Mouse (Mus musculus) mature B cell (primary cell): ENCODE results near the gene Chga.

ENCODE experiments used
- in situ Hi-C: fragments of 300-500 bp; cut with MboI; formaldehyde crosslinking; loops from 2 replicates; pipeline ENCODE4 v1.14.3; 2019

Chga gene

GRCm38 (mm10) chr12:102557372-102557771 is 2.6 kb downstream of the Chga start:
- in situ Hi-C loops: no loop called here

DNA sequence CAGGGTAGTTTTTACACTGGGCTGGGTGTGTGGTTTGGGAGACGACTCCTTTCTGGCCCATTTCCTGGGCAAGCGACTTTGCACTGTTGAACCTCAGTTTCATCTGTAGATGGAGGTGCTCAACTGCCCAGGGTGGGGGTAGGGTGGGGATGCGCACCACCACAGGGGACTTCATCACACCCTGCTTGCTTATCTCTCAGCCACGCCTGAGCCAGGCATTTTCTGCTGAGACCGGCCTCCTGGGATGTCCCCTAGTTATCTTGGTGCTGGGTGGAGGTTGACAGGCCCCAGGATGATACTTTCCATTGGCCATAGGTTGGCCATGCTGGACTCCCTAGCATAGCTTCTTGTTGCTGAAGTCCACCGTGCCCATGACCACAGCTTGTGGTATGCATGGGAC is 10.3 kb downstream of the Chga start:
- in situ Hi-C loops: no loop called here

- in situ Hi-C loops: no loop called here
These were observed 12.2 kb downstream of the Chga start for GRCm38 (mm10) chr12:102566951-102567350.

GRCm38 (mm10) chr12:102568219-102568618 is 13.4 kb downstream of the Chga start:
- in situ Hi-C loops: no loop called here

DNA sequence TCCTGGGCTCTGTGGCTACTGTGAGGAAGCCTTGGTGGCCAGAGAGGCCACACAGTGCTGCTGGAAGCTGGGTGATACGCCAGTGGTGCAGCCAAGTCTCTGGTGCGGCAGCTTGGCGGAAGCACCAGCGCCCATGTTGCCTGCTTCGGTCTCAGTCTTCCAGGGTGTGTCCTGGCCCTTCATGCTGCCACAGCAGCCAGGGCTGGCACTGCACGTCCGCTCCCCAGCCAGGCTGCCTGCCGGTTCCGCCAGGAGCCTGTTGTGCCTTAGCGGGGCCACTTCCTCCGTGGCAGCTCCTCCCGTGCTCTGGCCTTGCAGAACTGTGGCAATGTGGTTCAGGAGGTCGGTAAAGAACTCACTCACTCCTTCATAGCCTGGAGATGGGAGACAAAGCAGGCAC is 15.3 kb downstream of the Chga start:
- in situ Hi-C loops: no loop called here

GRCm38 (mm10) chr12:102570734-102571133 is 16.0 kb downstream of the Chga start:
- in situ Hi-C loops: no loop called here

DNA sequence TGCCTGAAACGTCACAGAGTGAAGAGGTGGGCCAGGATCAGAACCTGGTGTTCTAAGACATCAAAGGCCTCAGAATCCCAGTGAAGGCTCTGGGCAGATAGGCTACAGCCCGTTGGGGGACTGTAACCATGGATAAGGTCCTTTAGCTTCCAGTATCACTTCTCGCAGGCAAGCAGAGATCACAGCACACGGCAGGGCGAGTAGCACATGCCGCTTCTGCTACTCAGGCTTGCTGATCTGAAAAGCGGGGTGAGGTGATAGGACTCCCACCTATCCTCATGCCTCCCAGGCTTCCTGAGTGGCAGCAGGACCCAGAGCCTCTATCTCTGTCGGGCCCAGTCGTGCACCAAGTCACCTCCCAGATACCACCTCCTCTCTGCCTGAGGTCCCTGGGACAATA is 16.9 kb downstream of the Chga start:
- in situ Hi-C loops: no loop called here

DNA sequence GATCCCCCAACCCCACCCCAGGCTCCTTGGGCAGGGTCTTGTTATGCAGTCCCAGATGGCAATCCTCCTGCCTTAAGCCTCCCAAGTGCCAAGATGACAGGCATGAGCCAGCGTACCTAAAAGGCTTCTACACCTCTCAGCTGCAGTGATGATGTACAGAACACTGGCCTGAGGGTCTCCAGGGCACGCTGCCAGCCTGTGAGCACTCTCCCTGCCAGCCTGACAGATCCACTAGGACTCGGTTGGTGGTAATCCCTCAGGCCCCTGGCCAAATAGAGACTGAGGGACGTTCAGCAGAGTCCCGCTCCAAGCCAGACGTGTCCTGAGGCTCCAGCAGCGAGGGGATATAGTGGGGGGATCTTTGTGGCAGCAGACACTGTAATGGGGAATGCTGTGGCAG is 18.3 kb downstream of the Chga start:
- in situ Hi-C loops: no loop called here

GRCm38 (mm10) chr12:102575541-102576329 is 21.0 kb downstream of the Chga start:
- in situ Hi-C loops: loop anchor here (5.0 kb wide), 1 partner anchor 152 kb away; no protein-coding TSS in a partner anchor

DNA sequence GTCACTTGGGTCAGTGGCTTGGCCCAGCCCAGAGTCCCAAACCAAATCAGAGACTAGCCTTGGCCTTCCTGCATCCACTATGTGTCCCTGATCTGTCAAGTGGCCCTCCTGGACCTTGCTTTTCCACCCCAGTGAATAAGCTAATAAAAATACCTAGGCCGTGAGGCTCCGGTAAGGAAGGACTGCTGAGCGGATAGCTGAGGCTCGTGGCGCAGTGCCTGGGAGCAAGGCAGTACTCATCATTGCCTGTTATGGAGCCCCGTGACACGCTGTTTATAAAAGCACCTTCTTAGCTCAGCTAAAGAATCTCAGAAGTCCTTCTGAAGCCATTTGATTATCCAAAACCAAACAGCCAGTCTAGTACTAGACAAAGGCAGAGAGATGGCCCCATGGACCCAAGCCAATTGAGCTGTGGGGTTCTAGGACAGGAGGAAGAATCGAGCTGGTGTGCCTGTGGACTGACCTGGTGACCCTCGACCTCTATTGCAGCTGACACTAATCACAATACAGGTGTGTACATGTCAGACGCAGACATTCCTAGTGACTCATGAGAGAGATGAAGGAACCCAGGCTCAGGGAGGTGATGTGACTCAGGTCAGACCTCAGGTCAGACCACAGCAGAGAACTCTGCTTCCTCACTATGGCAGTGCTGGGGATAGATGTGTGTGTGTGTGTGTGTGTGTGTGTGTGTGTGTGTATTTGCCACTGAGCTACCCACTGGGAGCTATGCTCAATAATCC is 22.1 kb downstream of the Chga start:
- in situ Hi-C loops: loop anchor here (5.0 kb wide), 1 partner anchor 150 kb away; no protein-coding TSS in a partner anchor

- in situ Hi-C loops: loop anchor here (5.0 kb wide), 1 partner anchor 148 kb away; no protein-coding TSS in a partner anchor
These were observed 24.3 kb downstream of the Chga start for GRCm38 (mm10) chr12:102579041-102579440.

GRCm38 (mm10) chr12:102581579-102582196 is 26.9 kb downstream of the Chga start:
- in situ Hi-C loops: no loop called here

GRCm38 (mm10) chr12:102582441-102582840 is 27.7 kb downstream of the Chga start:
- in situ Hi-C loops: no loop called here

GRCm38 (mm10) chr12:102585390-102585789 is 30.6 kb downstream of the Chga start:
- in situ Hi-C loops: no loop called here

DNA sequence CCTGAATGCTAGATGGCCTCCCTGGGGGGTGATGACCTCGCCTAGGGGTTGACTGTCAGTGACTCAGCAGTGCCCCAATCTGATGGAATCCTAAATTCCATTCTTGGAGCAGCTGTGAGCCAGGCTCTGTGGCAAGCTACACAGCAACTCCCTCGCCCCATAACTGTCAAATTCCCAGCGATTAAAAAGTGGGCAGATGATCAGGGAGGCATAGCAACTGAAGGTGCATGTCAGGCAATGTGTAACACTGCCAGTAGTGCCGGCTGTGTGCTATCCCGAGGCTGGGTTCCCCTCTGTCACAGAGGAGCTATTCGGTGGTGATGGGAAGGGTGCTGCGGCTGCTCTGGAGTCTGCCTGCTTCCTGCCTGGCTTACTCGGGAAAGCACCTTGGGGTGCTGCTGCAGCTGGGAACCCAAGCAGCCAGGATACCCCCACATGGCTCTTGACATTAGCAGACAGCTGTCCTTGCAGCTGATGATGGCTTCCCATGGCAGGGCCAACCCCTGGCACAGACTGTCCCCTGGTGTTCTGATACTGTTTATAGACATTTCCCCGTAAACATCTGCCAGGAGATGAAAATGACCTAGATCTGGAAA is 31.6 kb downstream of the Chga start:
- in situ Hi-C loops: no loop called here

- in situ Hi-C loops: no loop called here
These were observed 32.3 kb downstream of the Chga start for GRCm38 (mm10) chr12:102587106-102587505.

DNA sequence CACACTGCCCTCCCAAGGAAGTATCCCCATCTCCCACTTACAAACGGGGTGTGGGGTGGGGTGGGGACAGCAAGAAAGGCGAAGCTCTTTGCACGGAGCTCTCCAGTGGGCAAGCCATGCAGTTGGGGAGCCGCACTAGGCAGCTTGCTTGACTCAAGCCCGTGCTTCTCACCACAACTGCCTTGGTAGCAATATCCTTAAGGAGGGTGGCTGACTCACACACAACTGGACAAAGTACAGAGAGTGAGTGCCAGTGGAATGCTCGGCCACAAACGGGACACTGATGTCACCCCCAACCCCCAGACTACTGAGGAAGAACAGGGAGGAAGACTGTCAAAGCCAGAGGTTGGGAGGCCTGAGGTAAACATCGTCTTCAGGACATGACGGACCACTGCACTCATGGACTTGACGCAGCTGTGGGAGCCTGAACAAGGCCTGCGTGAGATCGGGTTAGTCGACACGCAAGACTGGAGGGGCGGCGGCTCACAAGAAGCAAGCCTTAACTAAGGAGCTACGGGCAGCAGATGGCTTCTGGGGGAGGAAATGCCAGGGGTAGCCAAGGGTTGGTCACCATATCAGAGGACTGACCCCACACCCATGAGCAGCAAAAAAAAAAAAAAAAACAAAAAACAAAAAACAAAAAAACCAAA is 36.1 kb downstream of the Chga start:
- in situ Hi-C loops: no loop called here

GRCm38 (mm10) chr12:102593699-102594098 is 38.9 kb downstream of the Chga start:
- in situ Hi-C loops: no loop called here

- in situ Hi-C loops: no loop called here
These were observed 39.9 kb downstream of the Chga start for GRCm38 (mm10) chr12:102594627-102595026.

DNA sequence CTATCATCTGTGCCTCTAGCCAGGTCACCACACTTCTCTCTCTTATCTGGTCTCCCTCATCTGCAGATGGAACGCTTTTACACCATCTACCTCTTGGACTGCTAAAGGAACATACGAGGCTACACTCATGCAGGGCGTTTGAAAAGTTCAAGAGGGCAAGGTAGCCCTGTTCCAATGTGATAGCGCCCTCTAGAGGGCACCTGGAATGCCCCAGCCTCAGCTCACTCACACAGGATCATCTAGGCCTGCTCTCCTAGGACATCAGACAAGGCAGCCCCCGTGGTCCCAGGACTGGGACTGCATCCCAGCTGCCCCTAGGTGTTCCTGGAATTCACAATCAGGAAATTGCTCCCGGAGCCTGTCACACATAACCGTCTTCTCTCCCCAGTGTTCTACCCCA is 41.6 kb downstream of the Chga start:
- in situ Hi-C loops: no loop called here

DNA sequence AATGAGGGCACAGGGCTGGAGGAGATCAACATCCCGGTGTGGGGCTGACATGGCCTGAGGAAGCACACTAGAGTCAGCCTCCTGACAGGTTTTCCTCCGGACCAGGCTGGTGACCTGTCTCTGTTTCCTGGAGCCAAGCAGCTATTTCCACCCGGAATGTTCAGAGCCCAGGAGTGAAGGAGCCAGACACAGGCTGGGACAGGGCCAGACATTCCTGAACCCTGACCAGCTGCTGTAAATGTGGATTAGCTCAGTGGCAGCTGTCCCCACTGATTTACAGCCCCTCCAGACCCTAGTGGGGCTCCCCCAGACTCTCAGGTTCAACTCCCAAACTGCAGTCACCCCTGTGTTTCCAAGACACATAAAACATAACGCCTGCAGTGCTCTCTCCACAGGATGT is 42.7 kb downstream of the Chga start:
- in situ Hi-C loops: no loop called here

- in situ Hi-C loops: no loop called here
These were observed 43.8 kb downstream of the Chga start for GRCm38 (mm10) chr12:102598535-102598934.
